Comparison of ENCODE assay signal across 17 mouse cellular contexts in genomic region chr5:144881670-144882399, GRCm38 (mm10).
A peak's percentile ranks its signal among the peaks of the same experiment; 100 is the strongest.
DNase-seq lines count a peak whose midpoint lies in the region; ATAC-seq and TF ChIP-seq lines count a peak whose summit lies in the region.
"Had no signal": no experiment of that assay in that cellular context is flagged by ENCODE, and none has a peak within 500 bp of the region (broad histone marks: within the 10 kb centered on the region; RNA-seq: fewer than 3 reads in every experiment).

No protein-coding gene starts in this region.

- 0 out of 2 replicates have a peak overlapping the region, but pooled peaks have one; percentile 12 for H3K27ac ChIP-seq in forebrain, embryonic 15.5 days (replicated peaks)
- H3K27ac ChIP-seq in forebrain, embryonic 11.5 days (ENCODE audit: low read depth, low read length), result no peak overlapping the region
- no peak overlapping the region for H3K27ac ChIP-seq in left cerebral cortex, adult 2 months
- no peak overlapping the region for H3K27ac ChIP-seq in liver, embryonic 12.5 days
- H3K27ac ChIP-seq: forebrain, embryonic 10.5 days; hindbrain, embryonic 10.5 days; liver, embryonic 13.5 days; neural tube, embryonic 13.5 days had no signal

- DNase-seq in forebrain, embryonic 11.5 days (ENCODE audit: low spot score), result no peak
- DNase-seq in left cerebral cortex, adult 11 months (ENCODE audit: low spot score), result peak; percentile 43
- no peak for DNase-seq in left cerebral cortex, adult 2 months (ENCODE audit: extremely low spot score in 1 of 2, low spot score in 2 of 2)
- DNase-seq in cerebellum, postnatal 25 days, result peak; percentile 74 to 77
- DNase-seq in left cerebral cortex, postnatal 25 days (ENCODE audit: low spot score in 2 of 2), result peak; percentile 46 to 50
- DNase-seq in lung, postnatal 25 days (ENCODE audit: low spot score), result no peak
- DNase-seq: adrenal gland, adult 2 months; embryo, embryonic 11 days; liver, embryonic 13.5 days; spleen, adult 18-20 months; thymus, postnatal 4 days had no signal

- 85% methylated on average over 14 of the region's 14 CpGs for WGBS in forebrain, embryonic 15.5 days
- 89% methylated on average over 14 of the region's 14 CpGs for WGBS in forebrain, embryonic 11.5 days
- WGBS in liver, embryonic 12.5 days (ENCODE audit: insufficient replicate concordance), result 66% methylated on average over 14 of the region's 14 CpGs

- intact Hi-C loops in left cerebral cortex, adult 2 months (cut with DNase I), result no loop called here
- intact Hi-C loops in left cerebral cortex, postnatal 25 days (cut with DNase I), result loop anchor here (10.0 kb wide), 1 partner anchor 193 kb away; no protein-coding TSS in a partner anchor

- H3K4me2 ChIP-seq in forebrain, embryonic 15.5 days (replicated peaks), result no peak overlapping the region
- H3K4me2 ChIP-seq in forebrain, embryonic 11.5 days (ENCODE audit: low read depth, low read length, severe bottlenecking), result no peak overlapping the region
- H3K4me2 ChIP-seq in liver, embryonic 12.5 days, result no peak overlapping the region
- H3K4me2 ChIP-seq: liver, embryonic 13.5 days; neural tube, embryonic 13.5 days had no signal

- no peaks in the 10 kb centered on the region for H3K27me3 ChIP-seq in forebrain, embryonic 15.5 days
- no peaks in the 10 kb centered on the region for H3K27me3 ChIP-seq in forebrain, embryonic 11.5 days (ENCODE audit: control insufficient read depth, insufficient read depth, low read length)
- H3K27me3 ChIP-seq in liver, embryonic 12.5 days (replicated peaks), result no peaks in the 10 kb centered on the region
- H3K27me3 ChIP-seq: liver, embryonic 13.5 days; neural tube, embryonic 13.5 days had no signal

- no peak overlapping the region for H3K9ac ChIP-seq in forebrain, embryonic 15.5 days (replicated peaks)
- no peak overlapping the region for H3K9ac ChIP-seq in forebrain, embryonic 11.5 days (ENCODE audit: low read length)
- no peak overlapping the region for H3K9ac ChIP-seq in liver, embryonic 12.5 days
- H3K9ac ChIP-seq: liver, embryonic 13.5 days; neural tube, embryonic 13.5 days had no signal

- peak; percentile 46; the same call in 1 of the 2 replicates for ATAC-seq in forebrain, embryonic 15.5 days (replicated peaks)
- ATAC-seq in forebrain, embryonic 11.5 days (replicated peaks; ENCODE audit: low FRiP score), result no peak
- ATAC-seq in liver, embryonic 12.5 days, result no peak

- H3K9me3 ChIP-seq in forebrain, embryonic 15.5 days, result no peaks in the 10 kb centered on the region
- no peaks in the 10 kb centered on the region for H3K9me3 ChIP-seq in forebrain, embryonic 11.5 days (ENCODE audit: control insufficient read depth, low read length)
- H3K9me3 ChIP-seq in liver, embryonic 12.5 days (replicated peaks), result no peaks in the 10 kb centered on the region
- H3K9me3 ChIP-seq: forebrain, embryonic 10.5 days; G1E; hindbrain, embryonic 10.5 days; liver, embryonic 13.5 days; neural tube, embryonic 13.5 days had no signal

- H3K4me1 ChIP-seq in forebrain, embryonic 15.5 days, result no peaks in the 10 kb centered on the region
- no peaks in the 10 kb centered on the region for H3K4me1 ChIP-seq in forebrain, embryonic 11.5 days (replicated peaks; ENCODE audit: control insufficient read depth, insufficient read depth, low read length)
- no peaks in the 10 kb centered on the region for H3K4me1 ChIP-seq in liver, embryonic 12.5 days
- H3K4me1 ChIP-seq: forebrain, embryonic 10.5 days; hindbrain, embryonic 10.5 days; liver, embryonic 13.5 days; neural tube, embryonic 13.5 days had no signal

- TF ChIP-seq CTCF in left cerebral cortex, adult 2 months (IDR thresholded peaks at IDR 0.05), result no peak

- no peak overlapping the region for H3K4me3 ChIP-seq in forebrain, embryonic 15.5 days
- H3K4me3 ChIP-seq in forebrain, embryonic 11.5 days (ENCODE audit: low read depth, low read length), result no peak overlapping the region
- H3K4me3 ChIP-seq in left cerebral cortex, adult 2 months, result no peak overlapping the region
- H3K4me3 ChIP-seq in liver, embryonic 12.5 days, result no peak overlapping the region
- H3K4me3 ChIP-seq: forebrain, embryonic 10.5 days; hindbrain, embryonic 10.5 days; liver, embryonic 13.5 days; neural tube, embryonic 13.5 days had no signal

- H3K36me3 ChIP-seq in forebrain, embryonic 15.5 days, result peaks cover 70% of the 10 kb centered on the region
- peaks cover 6% of the 10 kb centered on the region; the same call in 1 of the 2 replicates for H3K36me3 ChIP-seq in forebrain, embryonic 11.5 days (ENCODE audit: control insufficient read depth, insufficient read depth, low read length)
- peaks cover 45% of the 10 kb centered on the region for H3K36me3 ChIP-seq in liver, embryonic 12.5 days
- H3K36me3 ChIP-seq: G1E had no signal

Comparison
In these comparisons a context has a peak if more than half of its experiments do, and no peak if none do; other contexts are left out.
1. DNase-seq: peak in left cerebral cortex, adult 11 months (single experiment), cerebellum, postnatal 25 days (2 of 2) and left cerebral cortex, postnatal 25 days (2 of 2); none in forebrain, embryonic 11.5 days (single experiment), left cerebral cortex, adult 2 months (0 of 2) and lung, postnatal 25 days (single experiment).